Mouse (Mus musculus) embryonic fibroblast, embryonic 13.5 days (primary cell): ENCODE results near the gene Klhdc8b.

Source experiments
- CTCF ChIP-seq: IDR thresholded peaks from 2 replicates; pipeline ENCODE4 v1.5.1; 2011; ENCODE audit warnings: mild to moderate bottlenecking, control low read depth, low read length, moderate library complexity, borderline replicate concordance; ENCODE audit not compliant: insufficient read depth
- POLR2A ChIP-seq: IDR thresholded peaks from 2 replicates; pipeline ENCODE4 v1.6.1; 2011; ENCODE audit warnings: low read depth, mild to moderate bottlenecking, control low read depth, low read length, moderate library complexity

- no peak for TF ChIP-seq CTCF
- TF ChIP-seq POLR2A, result no peak
Measured at GRCm38 (mm10) chr9:108494905-108495304, 33.5 kb upstream of the Klhdc8b start.
